Mouse (Mus musculus) hindbrain, embryonic 14.5 days (tissue): ENCODE results near the gene Gm21992. TPM values are rescaled to one million over a fixed set of nuclear protein-coding genes. Genes with fewer than 3 reads are reported as not detected.

Source experiments
- ATAC-seq: fragments of 200-750 bp; cut with Nextera tagmentation; 2 replicates; pipeline ENCODE4 v1.8.0; 2017; ENCODE audit warnings: moderate number of reproducible peaks, mild to moderate bottlenecking, moderate TSS enrichment, moderate library complexity; ENCODE audit not compliant: low FRiP score
- DNase-seq: peaks from one replicate; pipeline ENCODE4 v3.0.0-alpha.2; 2015; ENCODE audit warnings: low spot score
- H3K27ac ChIP-seq: fragments of 300-500 bp; sonication (generic); 2 replicates; pipeline ENCODE4 v1.5.1; 2014; ENCODE audit warnings: mild to moderate bottlenecking, moderate library complexity
- H3K27me3 ChIP-seq: fragments of 300-500 bp; sonication (generic); 2 replicates; pipeline ENCODE4 v1.6.1; 2014; ENCODE audit warnings: mild to moderate bottlenecking, low read length, mixed read lengths; ENCODE audit not compliant: control insufficient read depth, insufficient read depth
- H3K36me3 ChIP-seq: fragments of 300-500 bp; sonication (generic); replicated peaks from 2 replicates; pipeline ENCODE4 v1.6.1; 2014; ENCODE audit not compliant: control insufficient read depth, insufficient read depth
- H3K4me1 ChIP-seq: fragments of 300-500 bp; sonication (generic); replicated peaks from 2 replicates; pipeline ENCODE4 v1.6.1; 2014; ENCODE audit warnings: antibody characterized with exemption, low read length, mixed read lengths; ENCODE audit not compliant: control insufficient read depth, insufficient read depth
- H3K4me2 ChIP-seq: fragments of 300-500 bp; sonication (generic); replicated peaks from 2 replicates; pipeline ENCODE4 v1.6.1; 2014; ENCODE audit warnings: mild to moderate bottlenecking, moderate library complexity
- H3K4me3 ChIP-seq: fragments of 300-500 bp; sonication (generic); replicated peaks from 2 replicates; pipeline ENCODE4 v1.5.1; 2014; ENCODE audit warnings: mild to moderate bottlenecking, low read length
- H3K9ac ChIP-seq: fragments of 300-500 bp; sonication (generic); 2 replicates; pipeline ENCODE4 v1.6.1; 2014
- H3K9me3 ChIP-seq: fragments of 300-500 bp; sonication (generic); 2 replicates; pipeline ENCODE4 v1.6.1; 2016; ENCODE audit warnings: low read length; ENCODE audit not compliant: control insufficient read depth
- WGBS: fragments of 180-500 bp; shearing (Covaris S2); extraction: QIAGEN DNeasy Blood & Tissue Kit; methylation state at CpG from one replicate; pipeline ENCODE4 v1.1.7; 2014; 5-methylcytosine and 5-hydroxymethylcytosine counted together
- polyA plus RNA-seq: library from polyadenylated mRNA; unstranded; fragments of >200 nt; fragmentation: Nextera tagmentation; extraction: Ambion mirVana; gene quantifications from 2 replicates; pipeline ENCODE4 v1.2.1, GENCODE M21; 2014

Gm21992 gene
- polyA plus RNA-seq, 1 experiment from 2014 or later, result 8.6 TPM

DNA sequence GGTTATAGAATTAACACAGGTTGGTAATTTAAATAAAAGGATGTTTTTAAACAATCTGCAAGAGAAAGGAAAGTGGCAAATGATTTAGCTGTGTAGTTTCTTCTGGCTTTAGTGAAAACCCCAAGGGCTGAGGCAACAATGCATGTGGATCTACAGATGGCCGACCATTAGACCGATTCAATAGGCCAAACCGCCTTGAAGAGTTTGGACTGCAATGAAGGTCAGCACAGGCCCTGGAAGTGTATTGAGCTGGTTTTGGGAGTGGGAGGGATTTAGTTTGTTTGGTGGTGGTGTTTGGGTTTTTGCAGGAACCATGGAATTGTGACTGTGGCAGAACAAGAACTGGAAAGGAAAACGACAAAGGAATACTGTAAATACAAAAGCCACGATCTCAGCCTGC is 12.3 kb downstream of the Gm21992 start:
- DNase-seq (no peak), ATAC-seq (no peak)
- Histone ChIP-seq H3K9ac (no peak overlapping the region), H3K9me3 (no peaks in the 10 kb centered on the region), H3K27me3 (no peaks in the 10 kb centered on the region), H3K27ac (no peak overlapping the region), H3K36me3 (peaks cover 72% of the 10 kb centered on the region), H3K4me3 (no peak overlapping the region), H3K4me2 (no peak overlapping the region), H3K4me1 (peaks cover 5% of the 10 kb centered on the region; the same call in 1 of the 2 replicates)
- WGBS, result 93% methylated on average over 5 of the region's 5 CpGs

GRCm38 (mm10) chr19:4797846-4798245 is 13.6 kb downstream of the Gm21992 start:
- H3K9ac ChIP-seq, result no peak overlapping the region
- no peak for DNase-seq
- no peak overlapping the region for H3K4me3 ChIP-seq
- H3K36me3 ChIP-seq, result peaks cover 60% of the 10 kb centered on the region
- no peak overlapping the region for H3K27ac ChIP-seq
- peaks cover 6% of the 10 kb centered on the region; the same call in 1 of the 2 replicates for H3K4me1 ChIP-seq
- ATAC-seq, result no peak
- no peaks in the 10 kb centered on the region for H3K9me3 ChIP-seq
- 96% methylated on average over 2 of the region's 2 CpGs for WGBS
- no peak overlapping the region for H3K4me2 ChIP-seq
- no peaks in the 10 kb centered on the region for H3K27me3 ChIP-seq

- 85% methylated on average over 1 of the region's 1 CpGs for WGBS
Observed at GRCm38 (mm10) chr19:4795929-4796328, 15.5 kb downstream of the Gm21992 start.

GRCm38 (mm10) chr19:4793831-4794422 is 17.5 kb downstream of the Gm21992 start, which contains the start of gene Rbm4:
Gene Rbm4 (minus strand): TSS chr19:4793901.
- WGBS, result under 1% methylated on average over 31 of the region's 31 CpGs
- no peaks in the 10 kb centered on the region for H3K9me3 ChIP-seq
- H3K4me1 ChIP-seq, result peaks cover 42% of the 10 kb centered on the region
- H3K9ac ChIP-seq, result peak within 1 kb of the TSS; percentile 69
- no peaks in the 10 kb centered on the region for H3K27me3 ChIP-seq
- DNase-seq (peak; percentile 98), ATAC-seq (peak; percentile 99)
- peak within 1 kb of the TSS; percentile 55 for H3K4me3 ChIP-seq
- peak within 1 kb of the TSS; percentile 77 for H3K27ac ChIP-seq
- peak within 1 kb of the TSS; percentile 83 for H3K4me2 ChIP-seq
- peaks cover 52% of the 10 kb centered on the region for H3K36me3 ChIP-seq

More at GRCm38 (mm10) chr19:4795929-4796328, 15.5 kb downstream of the Gm21992 start:
- no peaks in the 10 kb centered on the region for H3K27me3 ChIP-seq
- ATAC-seq (no peak), DNase-seq (no peak)
- H3K4me3 ChIP-seq, result no peak overlapping the region
- no peaks in the 10 kb centered on the region for H3K9me3 ChIP-seq
- H3K27ac ChIP-seq, result no peak overlapping the region
- H3K36me3 ChIP-seq, result peaks cover 53% of the 10 kb centered on the region
- no peak overlapping the region for H3K9ac ChIP-seq
- H3K4me2 ChIP-seq, result no peak overlapping the region
- peaks cover 23% of the 10 kb centered on the region for H3K4me1 ChIP-seq

- peak overlapping the region; percentile 69 for H3K9ac ChIP-seq
- H3K27me3 ChIP-seq, result no peaks in the 10 kb centered on the region
- H3K4me2 ChIP-seq, result peak overlapping the region; percentile 83
- H3K36me3 ChIP-seq, result peaks cover 53% of the 10 kb centered on the region
- H3K4me3 ChIP-seq, result peak overlapping the region; percentile 55
- ATAC-seq, result peak; percentile 12; the same call in 1 of the 2 replicates
- H3K4me1 ChIP-seq, result peaks cover 44% of the 10 kb centered on the region
- 2% methylated on average over 16 of the region's 16 CpGs for WGBS
- no peaks in the 10 kb centered on the region for H3K9me3 ChIP-seq
- peak overlapping the region; percentile 77 for H3K27ac ChIP-seq
- no peak for DNase-seq
Observed at GRCm38 (mm10) chr19:4793281-4793830, 18.1 kb downstream of the Gm21992 start.

- DNase-seq (no peak), ATAC-seq (no peak)
- peaks cover 42% of the 10 kb centered on the region for H3K4me1 ChIP-seq
- no peak overlapping the region for H3K9ac ChIP-seq
- H3K9me3 ChIP-seq, result no peaks in the 10 kb centered on the region
- WGBS, result 94% methylated on average over 2 of the region's 2 CpGs
- no peak overlapping the region for H3K4me2 ChIP-seq
- no peaks in the 10 kb centered on the region for H3K27me3 ChIP-seq
- H3K4me3 ChIP-seq, result no peak overlapping the region
- H3K27ac ChIP-seq, result no peak overlapping the region
- H3K36me3 ChIP-seq, result peaks cover 98% of the 10 kb centered on the region
Observed at GRCm38 (mm10) chr19:4786313-4786712, 25.1 kb downstream of the Gm21992 start.

DNA sequence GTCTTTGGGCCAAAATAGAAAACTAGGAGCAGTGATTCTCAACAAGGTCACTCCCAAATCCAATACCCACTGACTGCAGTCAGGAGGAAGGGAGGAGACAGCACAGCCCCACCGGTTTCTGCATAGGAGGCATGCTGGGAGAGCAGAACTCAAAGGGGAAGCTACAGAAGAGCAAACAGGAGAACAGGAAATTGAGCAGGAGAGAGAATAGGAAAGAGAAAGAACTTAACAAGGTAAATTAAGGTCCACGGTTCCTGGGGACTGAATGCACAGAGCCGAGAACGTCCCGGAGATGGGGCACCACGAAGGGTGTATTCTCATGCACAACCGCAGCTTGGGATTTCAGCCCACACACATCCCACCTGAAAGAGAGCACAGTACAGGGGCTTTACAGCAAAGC is 26.2 kb downstream of the Gm21992 start:
- ATAC-seq (no peak), DNase-seq (no peak)
- WGBS, result 86% methylated on average over 7 of the region's 7 CpGs
- no peaks in the 10 kb centered on the region for H3K9me3 ChIP-seq
- no peak overlapping the region for H3K27ac ChIP-seq
- peaks cover 95% of the 10 kb centered on the region for H3K36me3 ChIP-seq
- no peak overlapping the region for H3K4me3 ChIP-seq
- H3K27me3 ChIP-seq, result no peaks in the 10 kb centered on the region
- H3K4me1 ChIP-seq, result peaks cover 30% of the 10 kb centered on the region
- no peak overlapping the region for H3K4me2 ChIP-seq
- no peak overlapping the region for H3K9ac ChIP-seq

DNA sequence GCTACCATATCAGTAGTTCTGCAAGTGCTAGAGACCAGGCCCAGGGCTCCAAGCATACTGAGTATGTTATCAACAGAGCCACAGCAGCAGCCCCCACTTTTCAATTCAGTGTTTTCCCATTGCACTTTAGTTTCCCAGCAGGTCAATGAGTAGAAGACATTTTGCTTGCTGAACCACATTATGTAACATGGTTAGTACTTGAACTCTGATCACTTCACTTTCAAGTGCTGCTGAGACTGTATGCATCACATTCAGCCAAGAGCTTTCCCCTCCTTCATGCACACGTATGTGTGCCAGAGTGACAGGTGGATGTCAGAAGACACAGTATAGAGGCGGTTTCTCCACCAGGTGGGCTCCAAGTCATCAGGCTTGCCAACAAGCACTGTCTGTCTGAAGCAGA is 28.5 kb downstream of the Gm21992 start:
- no peaks in the 10 kb centered on the region for H3K9me3 ChIP-seq
- peaks cover 14% of the 10 kb centered on the region; the same call in 1 of the 2 replicates for H3K4me1 ChIP-seq
- H3K4me3 ChIP-seq, result no peak overlapping the region
- WGBS, result 95% methylated on average over 2 of the region's 2 CpGs
- H3K27me3 ChIP-seq, result no peaks in the 10 kb centered on the region
- ATAC-seq, result no peak
- H3K27ac ChIP-seq, result no peak overlapping the region
- H3K36me3 ChIP-seq, result peaks cover 96% of the 10 kb centered on the region
- no peak overlapping the region for H3K4me2 ChIP-seq
- DNase-seq, result no peak
- no peak overlapping the region for H3K9ac ChIP-seq

DNA sequence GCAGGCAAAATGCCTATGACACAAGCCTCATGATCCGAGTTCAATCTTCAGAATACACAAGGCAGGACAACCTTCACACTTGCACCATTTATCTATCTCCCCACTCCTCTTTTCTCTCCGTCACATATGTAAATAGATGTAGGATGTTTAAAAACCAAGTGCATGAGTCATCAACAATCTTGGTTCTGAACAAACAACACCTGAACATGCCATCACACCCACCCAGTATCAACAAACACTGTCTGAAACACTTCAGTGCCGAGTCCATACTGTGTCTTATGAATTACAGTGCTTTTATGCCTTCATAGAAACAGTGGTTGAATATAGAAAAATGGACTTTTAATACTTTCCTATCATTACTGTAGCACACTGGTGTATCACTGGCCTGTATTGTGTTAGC is 38.6 kb downstream of the Gm21992 start:
- H3K36me3 ChIP-seq, result peaks cover 85% of the 10 kb centered on the region

More for the DNA sequence above, 38.6 kb downstream of the Gm21992 start:
- H3K27me3 ChIP-seq, result no peaks in the 10 kb centered on the region
- no peaks in the 10 kb centered on the region for H3K9me3 ChIP-seq
- no peaks in the 10 kb centered on the region for H3K4me1 ChIP-seq
- no peak overlapping the region for H3K9ac ChIP-seq
- no peak overlapping the region for H3K4me3 ChIP-seq
- H3K4me2 ChIP-seq, result no peak overlapping the region
- DNase-seq (no peak), ATAC-seq (no peak)
- no peak overlapping the region for H3K27ac ChIP-seq
- 83% methylated on average over 3 of the region's 3 CpGs for WGBS
